Mouse (Mus musculus): Measurements from ENCODE around the gene Hist1h2ah.

The Hist1h2ah gene

DNA sequence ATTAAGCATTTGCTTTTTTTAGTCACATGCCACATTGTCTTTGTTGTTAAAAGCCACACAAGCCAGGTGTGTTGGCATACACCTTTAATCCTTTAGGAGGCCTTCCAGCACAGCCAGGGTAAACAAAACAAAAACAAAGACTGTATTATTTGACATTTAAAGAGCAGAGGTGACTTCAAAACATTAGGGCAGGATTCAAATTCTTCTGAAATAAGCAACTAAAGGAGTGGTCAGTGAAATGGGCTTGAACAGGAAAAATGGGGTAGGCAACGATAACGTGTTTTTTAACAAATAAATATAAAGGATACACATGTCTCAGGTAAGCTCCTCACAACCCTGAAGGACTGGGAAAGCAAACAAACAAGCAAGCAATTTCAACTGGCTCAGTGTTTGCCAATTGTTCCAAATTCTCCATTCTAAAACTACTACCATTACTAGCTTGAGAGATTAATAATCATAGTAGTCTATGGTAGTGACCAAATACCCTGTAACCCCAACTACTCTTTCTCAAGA, 4.6 kb upstream of the Hist1h2ah start:
- no peak for DNase-seq (ENCODE audit: extremely low read depth, low read depth, low spot score)

DNA sequence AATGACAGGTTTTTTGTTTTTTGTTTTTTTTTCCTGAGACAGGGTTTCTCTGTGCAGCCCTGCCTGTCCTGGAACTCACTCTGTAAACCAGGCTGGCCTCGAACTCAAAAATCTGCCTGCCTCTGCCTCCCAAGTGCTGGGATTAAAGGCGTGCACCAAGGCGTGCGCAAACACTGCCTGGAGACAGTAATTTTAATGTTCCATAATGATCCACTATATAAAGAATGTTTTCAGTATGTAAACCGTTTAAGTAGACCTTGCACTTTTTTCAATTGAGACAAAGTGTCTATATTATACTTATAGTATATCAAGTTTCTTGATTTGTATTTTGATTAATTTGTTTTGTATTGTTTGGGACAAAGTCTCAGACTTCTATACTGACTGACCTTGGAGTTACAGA, 4.0 kb upstream of the Hist1h2ah start:
- DNase-seq (ENCODE audit: extremely low read depth, low read depth, low spot score), result no peak

DNA sequence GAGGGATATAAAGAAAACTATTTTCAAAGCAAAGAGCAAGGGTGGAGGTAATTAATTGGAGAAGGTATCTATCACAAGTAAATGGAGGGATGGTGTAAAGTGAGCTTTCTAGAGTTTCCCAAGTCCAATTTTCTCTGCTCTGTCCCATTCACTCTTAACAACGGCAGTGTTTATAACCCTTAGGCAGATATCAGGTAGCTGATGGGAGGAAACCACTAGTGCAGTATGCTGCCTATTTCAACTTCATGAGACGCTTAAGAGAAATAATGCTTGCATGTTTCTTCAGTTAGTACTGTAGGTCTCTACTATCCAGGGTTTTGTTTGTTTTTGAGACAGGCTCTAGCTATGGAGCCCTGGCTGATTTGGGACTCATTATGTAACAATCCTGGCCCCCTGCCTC, 2.0 kb upstream of the Hist1h2ah start:
- DNase-seq (ENCODE audit: extremely low read depth, low read depth, low spot score), result no peak

DNA sequence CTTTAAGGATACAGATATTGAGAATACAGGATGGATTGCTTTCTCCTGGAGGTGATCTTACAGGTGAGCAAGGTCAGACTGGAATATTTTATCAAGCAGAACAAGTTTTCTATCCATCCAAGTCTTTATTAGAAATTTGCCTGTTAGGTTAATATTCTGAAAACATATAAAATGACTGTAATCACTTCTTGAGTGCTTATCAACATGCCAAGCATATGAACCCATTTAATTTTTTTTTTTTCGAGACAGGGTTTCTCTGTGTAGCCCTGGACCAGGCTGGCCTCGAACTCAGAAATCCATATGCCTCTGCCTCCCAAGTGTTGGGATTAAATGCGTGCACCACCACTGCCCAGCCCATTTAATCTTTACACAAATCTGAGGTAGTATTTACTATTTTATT, 1.6 kb upstream of the Hist1h2ah start:
- DNase-seq (ENCODE audit: extremely low read depth, low read depth, low spot score), result no peak

DNA sequence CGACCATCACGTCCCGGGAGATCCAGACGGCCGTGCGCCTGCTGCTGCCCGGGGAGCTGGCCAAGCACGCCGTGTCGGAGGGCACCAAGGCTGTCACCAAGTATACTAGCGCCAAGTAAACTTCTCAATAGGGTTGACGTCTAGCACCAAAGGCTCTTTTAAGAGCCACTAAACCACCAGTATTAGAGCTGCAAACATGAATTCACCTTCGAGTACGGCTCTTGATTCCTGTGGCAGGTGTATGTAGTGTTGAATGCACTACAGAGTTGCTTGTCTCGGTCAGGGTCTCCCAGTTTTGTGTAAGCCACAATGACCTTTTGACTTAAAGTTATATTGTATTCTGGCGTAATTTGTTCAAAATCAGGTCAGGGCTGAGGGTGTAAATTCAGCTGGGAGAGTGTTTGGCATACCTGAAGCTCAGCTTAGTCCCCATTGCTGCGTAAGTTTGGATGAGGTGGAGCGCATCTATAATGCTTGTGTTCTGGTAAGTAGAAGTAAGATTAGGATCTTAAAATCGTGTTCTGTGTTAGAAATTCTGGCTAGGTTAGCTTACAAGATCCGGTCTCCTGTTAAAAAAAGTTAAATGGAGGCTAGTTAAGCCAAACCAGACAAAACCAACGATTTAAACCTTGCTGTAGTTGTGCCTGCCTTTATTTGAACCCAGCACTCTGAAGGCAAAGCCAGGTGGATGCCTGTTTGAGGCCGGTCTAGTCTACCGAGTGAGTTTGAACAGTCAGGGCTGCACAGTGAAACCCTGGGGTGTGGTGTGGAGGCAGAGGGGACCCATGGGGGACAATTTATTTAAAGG, 985 bp upstream of the Hist1h2ah start:
- no peak for DNase-seq (ENCODE audit: extremely low read depth, low read depth, low spot score)

DNA sequence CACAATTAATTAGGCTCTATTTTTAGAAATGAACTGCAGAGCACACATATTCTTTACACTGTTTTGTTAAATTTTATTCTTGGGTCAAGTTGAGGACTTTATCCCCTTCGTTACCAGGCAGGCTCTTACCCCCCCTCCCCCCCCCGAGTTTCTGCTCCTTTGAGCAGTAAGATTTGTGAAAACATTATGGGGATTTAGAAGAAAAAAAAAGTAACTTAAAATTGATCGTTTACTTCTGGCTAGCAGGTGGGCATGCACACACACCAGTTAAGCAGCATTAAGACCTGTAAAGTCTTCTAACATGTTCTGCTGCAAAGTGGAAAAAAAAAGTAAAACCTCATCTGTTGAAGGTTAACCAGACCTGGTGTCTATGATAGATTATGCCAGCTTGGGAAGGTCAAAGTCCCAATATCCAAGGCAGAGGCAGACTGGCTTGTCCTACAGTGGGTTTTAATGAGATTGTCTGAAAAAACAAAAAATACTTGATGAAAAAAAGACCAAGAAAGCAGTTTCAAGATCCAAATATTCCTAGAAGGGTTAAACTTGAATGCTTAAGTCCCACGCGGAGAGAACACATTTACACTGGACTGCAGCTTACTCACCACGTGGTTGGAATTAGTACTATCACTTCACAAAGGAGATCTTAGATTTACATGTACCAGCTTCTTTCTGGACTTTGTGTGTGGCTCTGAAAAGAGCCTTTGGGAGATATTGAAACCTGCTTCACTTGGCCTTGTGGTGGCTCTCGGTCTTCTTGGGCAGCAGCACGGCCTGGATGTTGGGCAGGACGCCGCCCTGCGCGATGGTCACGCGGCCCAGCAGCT, 713 bp downstream of the Hist1h2ah start:
- no peak for DNase-seq (ENCODE audit: extremely low read depth, low read depth, low spot score)

DNA sequence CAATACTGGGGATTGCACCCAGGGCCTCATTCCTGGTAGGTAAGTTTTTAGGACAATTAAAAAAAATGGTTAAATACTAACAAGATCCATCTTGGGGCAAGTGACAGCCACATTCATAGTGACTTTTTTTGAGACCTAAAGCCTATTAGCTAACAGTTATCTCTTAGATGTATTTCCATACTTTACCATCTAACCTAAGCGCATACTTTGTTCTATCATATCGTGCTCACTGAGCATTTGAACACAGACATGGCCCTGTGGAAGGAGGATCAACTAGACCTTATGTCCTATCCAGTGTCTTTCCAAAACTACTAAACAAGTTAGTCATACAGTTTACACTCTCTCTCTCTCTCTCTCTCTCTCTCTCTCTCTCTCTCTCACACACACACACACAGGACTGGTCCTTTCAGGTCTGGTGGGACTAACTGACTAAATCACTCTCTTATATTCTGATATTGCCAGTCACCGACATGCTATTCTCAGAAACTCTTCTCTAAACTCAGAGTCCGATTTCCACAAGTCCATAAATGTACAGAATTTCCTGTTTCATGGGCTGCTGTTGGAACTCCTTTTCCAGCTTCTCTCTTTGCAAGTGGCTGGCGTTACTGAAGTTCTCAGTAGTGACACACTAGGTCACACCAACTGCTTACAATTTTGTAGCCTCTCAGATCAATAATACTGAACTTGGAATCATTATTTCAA, 1.5 kb downstream of the Hist1h2ah start:
- DNase-seq (ENCODE audit: extremely low read depth, low read depth, low spot score), result no peak

DNA sequence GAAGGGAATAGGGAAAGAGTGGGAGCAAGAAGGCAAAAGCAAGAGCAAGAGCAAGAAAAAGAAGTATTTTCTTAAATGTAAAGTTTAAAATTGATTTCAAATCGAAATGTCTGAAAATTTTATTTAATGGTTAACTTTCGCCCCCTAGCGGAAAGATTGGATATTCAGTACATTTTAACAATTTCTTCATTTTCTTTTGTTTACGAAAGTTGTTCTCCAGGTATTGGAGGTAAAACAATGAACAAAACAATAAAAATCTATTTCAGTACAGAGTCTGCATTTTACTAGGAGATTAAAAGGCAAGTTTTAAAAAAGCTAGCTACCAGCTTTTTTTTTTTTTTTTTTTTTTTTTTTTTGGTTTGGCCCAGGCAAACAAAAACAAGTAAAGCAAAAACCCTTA, 4.9 kb downstream of the Hist1h2ah start:
- DNase-seq (ENCODE audit: extremely low read depth, low read depth, low spot score), result no peak

DNA sequence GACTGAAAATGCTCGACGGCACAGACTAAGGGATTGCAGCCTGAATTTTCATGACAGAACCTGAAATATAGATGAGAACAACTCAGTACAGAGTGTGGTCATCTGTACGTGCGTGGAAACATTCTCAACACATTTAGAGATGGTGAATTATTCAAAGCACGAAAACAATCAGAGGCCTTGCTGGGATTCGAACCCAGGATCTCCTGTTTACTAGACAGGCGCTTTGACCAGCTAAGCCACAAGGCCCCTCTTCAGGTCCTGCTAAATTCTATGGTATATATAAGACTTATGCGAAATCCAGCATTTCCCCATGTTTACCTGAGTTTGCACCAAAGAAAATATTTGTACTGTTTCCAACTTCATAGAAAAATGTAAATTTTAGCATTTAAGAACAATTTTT, 5.4 kb downstream of the Hist1h2ah start:
- no peak for DNase-seq (ENCODE audit: extremely low read depth, low read depth, low spot score)

DNA sequence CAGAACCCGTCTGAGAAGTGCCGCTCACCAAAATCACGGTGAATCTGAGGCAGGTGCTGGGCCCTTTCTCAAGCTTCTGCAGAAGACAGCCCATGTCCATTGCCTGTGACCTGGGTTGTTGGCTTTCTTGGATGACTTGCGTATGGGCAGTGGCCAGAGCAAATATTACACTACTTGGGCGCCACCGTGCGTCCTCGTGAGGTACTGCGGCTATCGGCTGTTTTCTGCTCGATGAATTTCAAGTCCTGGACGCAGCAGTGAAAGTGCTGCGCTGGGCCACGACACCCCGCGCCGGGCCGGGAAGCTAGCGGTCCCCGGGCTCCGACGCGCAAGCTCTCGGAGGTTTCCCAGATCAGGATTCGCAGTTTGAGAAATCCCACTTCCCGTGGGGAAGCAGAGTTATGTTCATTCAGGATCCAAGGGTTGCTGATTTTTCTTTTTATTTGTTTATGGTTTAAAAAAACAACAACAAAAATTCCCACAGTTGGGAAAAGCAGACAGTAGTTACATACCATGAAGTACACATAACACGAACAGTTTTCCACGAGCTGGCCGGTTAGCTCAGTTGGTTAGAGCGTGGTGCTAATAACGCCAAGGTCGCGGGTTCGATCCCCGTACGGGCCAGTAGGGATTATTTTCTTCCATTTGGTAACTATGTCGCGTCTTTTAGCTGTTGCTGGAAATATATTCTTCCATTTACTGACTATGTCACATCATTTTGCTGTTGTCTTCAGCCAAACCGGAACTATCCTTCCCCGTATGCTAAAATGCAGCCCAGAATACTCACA, 6.5 kb downstream of the Hist1h2ah start:
- DNase-seq (ENCODE audit: extremely low read depth, low read depth, low spot score), result no peak

DNA sequence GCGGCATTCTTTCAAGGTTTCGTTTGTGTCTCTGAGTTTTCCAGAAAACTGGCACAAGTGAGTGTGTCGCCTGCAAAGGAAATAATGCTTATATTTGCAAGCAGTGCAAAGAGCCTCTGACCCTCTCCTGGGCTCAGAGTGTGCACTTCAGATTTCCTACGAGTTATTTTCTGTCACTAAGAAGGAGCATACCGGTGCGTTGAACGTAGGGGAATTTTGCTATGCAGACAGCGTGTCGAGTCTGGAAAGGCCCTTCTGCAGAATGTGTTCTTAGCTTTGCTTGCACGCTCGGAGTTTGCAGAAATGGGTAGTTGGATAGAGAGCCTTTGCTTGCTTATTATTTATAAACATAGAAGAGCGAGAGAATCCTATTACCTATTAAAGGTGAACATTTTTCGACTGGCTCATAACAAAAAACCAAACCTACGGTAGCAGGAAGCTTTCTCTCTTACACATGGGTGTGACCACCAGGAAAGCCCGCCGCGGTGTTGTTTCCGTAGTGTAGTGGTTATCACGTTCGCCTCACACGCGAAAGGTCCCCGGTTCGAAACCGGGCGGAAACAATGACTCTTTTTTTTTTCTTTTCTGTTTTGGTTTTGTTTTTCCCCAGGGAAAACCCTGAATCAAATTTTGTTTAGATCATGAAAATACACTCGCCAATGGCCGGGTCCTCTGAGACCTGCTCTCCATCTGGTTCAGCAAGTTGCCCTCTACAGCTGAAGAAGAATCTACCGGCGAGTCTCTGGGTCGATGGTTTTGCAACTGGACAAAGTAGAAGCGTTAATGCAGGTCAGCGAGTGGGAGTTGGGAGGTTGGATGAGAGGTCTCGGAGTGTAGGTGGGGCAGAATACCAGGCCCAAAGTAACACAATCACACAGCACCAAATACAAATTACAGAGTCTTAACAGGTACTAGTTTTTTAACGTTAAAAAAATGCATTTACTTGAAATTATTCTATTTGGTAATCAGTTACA, 9.0 kb downstream of the Hist1h2ah start:
- DNase-seq (ENCODE audit: extremely low read depth, low read depth, low spot score), result no peak

DNA sequence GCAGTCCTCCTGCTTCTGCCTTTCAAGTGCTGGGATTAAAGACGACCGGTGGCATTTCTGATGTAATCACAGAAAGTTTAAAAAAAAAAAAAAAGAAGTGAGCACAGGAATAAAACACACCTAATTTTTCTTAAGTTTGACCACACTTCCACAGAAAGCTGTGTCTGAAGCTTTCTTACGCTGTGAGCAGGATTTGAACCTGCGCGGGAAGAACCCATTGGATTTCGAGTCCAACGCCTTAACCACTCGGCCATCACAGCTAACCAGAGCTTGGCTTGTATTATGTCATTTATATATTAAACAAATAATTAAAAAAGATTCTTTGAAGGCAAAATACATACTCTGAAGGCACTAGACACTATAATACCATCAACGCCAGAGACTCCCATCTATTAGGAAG, 13.1 kb downstream of the Hist1h2ah start:
- DNase-seq (ENCODE audit: extremely low read depth, low read depth, low spot score), result no peak

DNA sequence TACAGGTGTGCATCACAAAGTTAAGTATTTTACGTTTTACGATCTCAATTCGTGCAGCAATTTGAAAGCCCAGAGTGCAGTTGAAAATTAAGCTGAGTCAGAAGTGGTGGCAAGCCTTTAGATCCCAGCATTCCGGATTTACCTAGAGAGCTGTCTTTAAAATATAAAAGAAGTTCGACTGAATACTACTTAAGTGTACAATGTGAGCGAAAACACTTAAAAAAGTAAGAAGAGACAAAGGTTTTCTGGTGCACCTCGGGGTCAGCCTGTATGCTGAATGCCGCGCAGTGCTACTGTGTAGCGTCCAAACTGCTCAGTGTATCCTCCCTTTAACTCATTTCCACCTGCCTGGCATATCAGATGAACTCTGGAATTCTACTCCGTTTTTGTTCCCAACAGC, 13.8 kb downstream of the Hist1h2ah start:
- DNase-seq (ENCODE audit: extremely low read depth, low read depth, low spot score), result no peak

DNA sequence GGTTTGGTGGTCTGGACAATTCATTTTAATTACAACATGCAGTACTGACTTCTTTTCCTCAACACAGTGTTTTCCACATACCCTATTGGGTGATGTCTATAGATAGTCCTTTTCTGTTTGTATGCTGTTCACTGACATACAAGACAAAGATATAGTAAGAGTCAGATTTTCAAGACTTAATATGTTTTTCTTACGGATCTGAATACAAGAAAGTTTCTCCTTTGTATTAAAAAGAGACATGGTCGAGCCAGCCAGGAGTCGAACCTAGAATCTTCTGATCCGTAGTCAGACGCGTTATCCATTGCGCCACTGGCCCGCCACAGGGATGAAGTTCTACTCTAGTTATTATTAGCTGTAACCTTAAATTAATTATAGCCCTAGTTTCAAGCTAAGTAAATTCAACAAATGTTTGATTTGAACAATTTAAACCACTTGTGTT, 14.4 kb downstream of the Hist1h2ah start:
- no peak for DNase-seq (ENCODE audit: extremely low read depth, low read depth, low spot score)

DNA sequence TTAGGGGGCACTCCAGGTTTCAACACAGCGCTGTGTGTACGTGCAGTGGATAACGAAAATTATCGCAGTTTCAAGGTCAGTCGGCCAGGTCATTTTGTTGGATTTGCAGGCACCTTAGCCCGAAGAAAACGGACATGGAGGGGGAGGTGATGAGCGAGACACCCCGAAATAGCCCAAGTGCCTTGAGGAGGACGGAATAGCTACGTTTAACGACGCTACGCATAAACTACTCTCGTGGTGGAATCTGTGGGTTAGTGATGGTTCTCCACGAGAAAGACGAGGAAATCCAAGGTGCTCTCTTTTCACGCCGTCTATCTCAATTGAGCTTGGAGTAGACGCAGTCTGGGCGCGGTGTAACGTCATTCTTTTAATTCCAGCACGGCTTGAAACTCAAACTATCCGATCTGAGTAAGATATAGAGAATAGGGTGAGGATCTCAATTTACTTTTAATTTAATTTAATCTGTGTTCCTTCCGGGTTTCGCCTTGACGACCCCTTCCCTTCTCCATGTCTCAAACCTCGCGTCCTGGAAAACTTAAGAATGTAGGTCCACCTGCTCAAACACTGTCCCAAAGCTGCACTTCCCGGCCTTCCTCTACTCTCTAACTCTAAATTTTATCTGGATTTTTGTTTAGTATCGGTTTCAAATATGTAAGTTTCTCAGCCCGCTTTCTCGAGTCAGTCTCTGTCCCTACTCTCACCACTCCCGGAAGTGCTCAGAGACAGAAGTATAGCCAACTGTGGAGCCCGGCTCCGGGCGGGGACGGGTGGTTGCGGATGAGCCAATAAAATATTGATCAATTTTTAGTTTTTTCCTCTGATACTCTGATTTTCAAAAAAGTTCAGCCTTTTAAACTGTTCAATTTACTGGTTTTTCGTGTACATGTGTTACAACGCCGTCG, 15.2 kb downstream of the Hist1h2ah start:
- DNase-seq (ENCODE audit: extremely low read depth, low read depth, low spot score), result no peak

DNA sequence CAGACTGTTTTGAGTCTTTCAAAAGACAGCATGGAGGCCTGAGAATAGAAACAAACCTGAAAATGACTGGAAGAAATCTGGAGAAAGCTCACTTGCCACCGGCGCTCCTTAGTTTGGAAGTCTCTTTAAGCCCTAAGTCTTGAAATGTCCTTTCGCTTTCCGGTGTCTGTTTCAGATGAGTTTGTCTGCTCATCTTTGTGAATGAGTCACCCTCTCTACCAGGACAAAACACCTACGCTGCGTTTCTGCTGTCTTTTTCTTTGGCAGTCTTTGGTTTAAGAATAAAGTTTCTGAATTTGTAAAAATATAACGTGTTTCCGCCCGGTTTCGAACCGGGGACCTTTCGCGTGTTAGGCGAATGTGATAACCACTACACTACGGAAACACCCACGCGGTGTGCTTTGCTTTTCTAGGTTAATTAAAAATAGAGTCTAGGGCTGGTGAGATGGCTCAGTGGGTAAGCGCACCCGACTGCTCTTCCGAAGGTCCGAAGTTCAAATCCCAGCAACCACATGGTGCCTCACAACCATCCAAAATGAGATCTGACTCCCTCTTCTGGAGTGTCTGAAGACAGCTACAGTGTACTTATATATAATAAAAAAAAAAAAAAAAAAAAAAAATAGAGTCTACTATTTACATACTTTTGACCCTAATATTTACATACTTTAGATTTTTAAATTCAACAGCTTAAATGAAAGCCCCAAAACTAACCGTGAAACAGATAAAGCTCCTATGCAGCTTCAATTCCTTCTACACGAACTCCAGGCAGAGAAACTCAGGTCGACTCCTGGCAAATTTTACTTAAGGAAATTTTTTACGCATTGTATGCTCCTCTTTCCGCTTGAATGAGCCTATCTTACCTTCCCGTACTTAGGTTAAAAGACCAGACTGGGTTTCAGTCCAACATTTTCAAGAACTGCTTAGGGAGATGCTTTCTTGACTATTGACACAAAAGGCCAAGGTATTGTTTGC, 19.6 kb downstream of the Hist1h2ah start:
- no peak for DNase-seq (ENCODE audit: extremely low read depth, low read depth, low spot score)

DNA sequence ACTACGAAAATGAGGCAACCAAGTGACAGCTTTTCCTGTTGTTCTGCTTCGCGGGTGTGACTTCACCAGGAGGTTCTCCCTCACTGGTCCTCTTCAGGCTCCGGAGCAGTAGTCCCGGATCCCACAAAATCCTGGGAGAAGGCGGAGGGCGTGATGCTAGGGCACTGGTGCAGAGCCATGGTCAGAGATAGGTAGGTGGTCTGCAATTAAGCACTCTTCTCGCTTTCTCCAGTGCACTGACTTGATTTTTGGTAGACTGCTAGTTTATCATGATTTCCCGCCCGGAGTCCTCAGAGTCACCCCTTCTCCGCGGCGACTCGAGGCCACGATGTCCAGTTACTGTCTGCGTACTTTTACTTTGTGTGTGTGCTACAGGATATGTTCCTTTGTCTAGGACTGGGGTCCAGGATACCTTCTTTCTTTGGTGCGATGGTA, 20.9 kb downstream of the Hist1h2ah start:
- DNase-seq (ENCODE audit: extremely low read depth, low read depth, low spot score), result no peak

All from fat pad, adult 2 months (tissue).